Mouse (Mus musculus): ENCODE data around the gene Hpgd.

DNA sequence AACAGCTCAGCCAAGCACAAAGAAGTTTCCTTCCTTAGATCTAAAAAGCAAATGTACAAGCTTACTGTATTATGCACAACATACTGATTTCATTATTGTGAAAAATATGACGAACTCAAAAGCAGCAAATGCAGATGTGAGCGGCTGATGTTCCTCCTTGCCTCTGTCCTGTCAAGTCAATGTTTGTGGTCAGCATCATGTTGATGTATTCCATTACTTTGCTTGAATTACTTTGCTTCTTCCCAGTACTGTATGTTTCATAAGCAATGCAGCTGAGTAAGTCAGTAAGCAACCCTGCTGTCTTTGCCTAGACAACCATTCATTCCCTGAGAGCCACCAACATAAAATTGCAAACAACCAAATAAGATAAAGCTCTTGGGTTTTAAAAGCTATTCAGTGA, 7.7 kb upstream of the Hpgd start:
- TF ChIP-seq USF1 (IDR thresholded peaks at IDR 0.05; ENCODE audit: low read depth, low read length) (no peak), CTCF (conservative IDR thresholded peaks at IDR 0.05 in 1 of 2, IDR thresholded peaks at IDR 0.05 in 1 of 2; ENCODE audit: low read depth in 2 of 2, low read length in 2 of 2) (no peak), ETS1 (conservative IDR thresholded peaks at IDR 0.05; ENCODE audit: low read depth, low read length) (no peak), RCOR1 (conservative IDR thresholded peaks at IDR 0.05; ENCODE audit: low read depth, low read length) (no peak), TCF12 (IDR thresholded peaks at IDR 0.05; ENCODE audit: low read depth, low read length) (no peak), KAT2A (IDR thresholded peaks at IDR 0.05; ENCODE audit: insufficient replicate concordance, low read length) (no peak), ZNF384 (IDR thresholded peaks at IDR 0.05; ENCODE audit: low read depth, low read length) (no peak)

Data from CH12.LX (cell line).